Mouse (Mus musculus): ENCODE data around the gene Gm20894. TPM values are rescaled to one million over a fixed set of nuclear protein-coding genes. Genes with fewer than 3 reads are reported as not detected.
"Not testable (repeated sequence)": the region's sequence is repeated elsewhere in the genome, so short reads cannot be mapped to it uniquely, and the experiment has no call there.

Gm20894 gene
- total RNA-seq (2021) = not detected
- long read RNA-seq, experiment 1 = 0 reads
- long read RNA-seq, experiment 2 = 0 reads

- H3K27ac ChIP-seq; DNase-seq; intact Hi-C loops (cut with DNase I); H3K4me3 ChIP-seq: not testable (repeated sequence)
Measured at GRCm38 (mm10) chrY:28271412-28271811, at the start of gene Gm20894. Gene Gm20894 (minus strand): TSS chrY:28271512.

All from gastrocnemius, adult 2 months (tissue).